Mouse (Mus musculus): ENCODE measurements around the gene Kif2c. TPM values are rescaled to one million over a fixed set of nuclear protein-coding genes. Genes with fewer than 3 reads are reported as not detected.

Kif2c gene
- total RNA-seq, 2 experiments from 2014 or later: 1.6 to 1.8 TPM

DNA sequence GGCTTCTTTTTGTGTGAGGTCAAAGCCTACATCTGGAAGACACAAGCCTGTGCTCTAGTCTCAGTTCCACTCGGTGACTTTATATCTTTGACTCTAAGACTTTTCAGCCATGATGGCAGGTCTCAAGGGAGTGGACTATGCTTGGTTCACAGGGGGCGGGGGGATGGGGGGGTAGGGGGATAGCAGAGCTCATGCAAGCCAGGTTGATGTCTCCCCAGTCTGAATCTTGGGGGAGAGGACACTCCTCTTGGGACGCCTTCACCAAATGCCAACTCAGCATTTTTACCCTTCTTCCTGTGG lies 58.3 kb downstream of the Kif2c start:
- no peak for DNase-seq
- intact Hi-C loops (cut with DNase I; ENCODE audit: low total_unique reads): loop anchor here (5.0 kb wide), 1 partner anchor 122 kb away; no protein-coding TSS in a partner anchor

DNA sequence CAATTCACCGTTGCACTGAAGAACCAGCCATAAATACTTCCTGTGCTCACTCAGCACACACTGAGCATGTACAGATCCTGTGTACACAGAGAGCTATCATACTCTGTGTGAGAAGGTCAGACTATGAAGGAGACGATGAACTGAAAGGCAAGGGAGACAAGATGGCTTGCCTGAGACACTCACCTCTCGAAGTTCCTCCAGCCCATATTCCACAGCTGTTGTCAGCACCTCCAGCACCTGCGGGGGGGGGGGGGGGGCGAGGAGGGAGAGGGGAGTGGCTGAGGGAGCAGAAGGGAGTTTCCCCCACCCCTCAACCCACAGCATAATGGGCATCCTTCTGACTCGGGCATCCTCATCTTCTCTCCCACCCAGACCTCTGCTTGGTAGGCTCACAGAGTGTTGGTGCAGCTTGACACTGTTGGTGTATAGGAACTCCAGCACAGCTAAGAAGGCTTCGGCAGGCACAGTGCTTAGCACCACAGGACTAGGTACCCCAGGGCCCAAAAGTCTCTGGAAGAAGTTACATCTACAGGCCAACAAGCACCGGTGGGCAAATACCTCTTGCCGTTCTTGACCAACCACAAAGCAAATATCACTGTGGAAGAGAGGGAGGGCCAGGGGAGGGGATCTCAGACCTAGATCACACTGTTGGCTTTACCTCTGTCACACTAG lies 58.8 kb downstream of the Kif2c start:
- intact Hi-C loops (cut with DNase I; ENCODE audit: low total_unique reads): loop anchor here (5.0 kb wide), 1 partner anchor 121 kb away; no protein-coding TSS in a partner anchor
- DNase-seq: no peak

- intact Hi-C loops (cut with DNase I; ENCODE audit: low total_unique reads): loop anchor here (5.0 kb wide), 1 partner anchor 120 kb away; no protein-coding TSS in a partner anchor
Measured at GRCm38 (mm10) chr4:117122209-117122608, 60.2 kb downstream of the Kif2c start.

DNA sequence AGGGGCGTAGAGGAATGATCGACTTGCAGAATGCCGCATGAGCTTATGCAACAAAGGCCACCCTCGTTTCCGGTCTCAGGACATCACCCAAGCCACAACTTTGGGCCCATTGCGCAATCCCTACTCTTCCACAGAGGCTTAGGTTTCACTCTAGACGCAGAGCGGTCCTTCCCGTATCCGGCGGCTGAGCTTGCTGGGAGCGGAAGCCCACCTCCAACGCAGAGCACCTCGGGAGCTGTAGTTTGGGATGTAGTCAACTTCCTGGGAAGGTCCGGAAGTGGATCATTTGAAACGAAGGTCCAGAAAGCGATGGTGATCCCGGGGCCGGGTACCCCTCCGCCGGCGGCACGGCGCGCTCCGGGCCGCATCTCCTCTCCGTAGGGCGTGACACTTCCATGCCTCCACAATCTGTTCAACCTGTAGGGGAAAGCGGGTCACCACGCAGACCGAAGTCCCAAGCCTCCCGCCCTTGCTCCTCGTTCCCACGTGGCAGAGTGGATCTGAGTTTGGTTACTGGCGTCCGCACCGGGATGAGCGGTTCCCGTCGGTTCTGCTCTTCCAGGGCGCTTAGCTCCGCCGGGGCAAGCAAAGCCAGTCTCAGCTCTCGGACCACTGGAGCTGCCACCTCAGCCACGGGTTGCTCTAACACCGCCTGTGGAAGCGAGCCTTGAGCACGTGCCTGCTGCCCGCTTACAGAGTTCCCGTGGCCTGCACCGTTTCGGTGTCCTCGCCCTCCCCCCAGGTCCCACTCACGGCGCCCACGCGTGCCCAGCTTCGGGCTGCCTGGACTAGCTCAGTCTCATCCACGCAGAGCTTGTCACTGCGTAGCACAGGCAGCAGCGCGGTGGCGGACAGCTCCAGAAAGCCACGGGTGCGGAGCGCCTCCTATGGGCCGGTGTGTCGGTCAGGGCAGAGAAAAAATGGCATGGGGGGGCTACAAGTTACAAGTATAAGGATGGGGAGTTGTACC lies 61.7 kb downstream of the Kif2c start:
- DNase-seq: peak; percentile 96
- intact Hi-C loops (cut with DNase I; ENCODE audit: low total_unique reads): loop anchor here (5.0 kb wide), 1 partner anchor 118 kb away; no protein-coding TSS in a partner anchor

More at GRCm38 (mm10) chr4:117122209-117122608, 60.2 kb downstream of the Kif2c start:
- no peak for DNase-seq

GRCm38 (mm10) chr4:117120052-117120444 lies 62.4 kb downstream of the Kif2c start:
- intact Hi-C loops (cut with DNase I; ENCODE audit: low total_unique reads): loop anchor here (5.0 kb wide), 1 partner anchor 118 kb away; no protein-coding TSS in a partner anchor
- DNase-seq: no peak

DNA sequence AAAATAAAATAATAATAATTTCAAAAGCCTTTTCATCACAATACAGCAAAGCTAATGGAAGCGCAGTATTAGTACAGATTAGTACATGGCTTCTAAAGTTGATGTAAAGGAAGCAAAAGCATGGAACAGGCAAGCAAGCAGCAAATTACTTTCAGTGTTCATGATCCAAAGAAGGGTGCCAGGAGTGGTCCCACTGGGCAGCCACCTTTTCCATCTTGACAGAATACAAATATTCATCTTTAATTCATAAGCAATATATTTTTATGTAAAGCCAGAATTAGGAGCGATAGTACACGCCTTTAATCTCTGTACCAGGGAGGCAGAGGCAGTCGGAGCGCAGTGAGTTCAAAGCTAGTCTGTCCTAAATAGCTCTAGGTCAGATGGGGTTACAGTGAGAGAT lies 62.8 kb downstream of the Kif2c start:
- intact Hi-C loops (cut with DNase I; ENCODE audit: low total_unique reads): loop anchor here (5.0 kb wide), 1 partner anchor 117 kb away; no protein-coding TSS in a partner anchor
- DNase-seq: no peak

DNA sequence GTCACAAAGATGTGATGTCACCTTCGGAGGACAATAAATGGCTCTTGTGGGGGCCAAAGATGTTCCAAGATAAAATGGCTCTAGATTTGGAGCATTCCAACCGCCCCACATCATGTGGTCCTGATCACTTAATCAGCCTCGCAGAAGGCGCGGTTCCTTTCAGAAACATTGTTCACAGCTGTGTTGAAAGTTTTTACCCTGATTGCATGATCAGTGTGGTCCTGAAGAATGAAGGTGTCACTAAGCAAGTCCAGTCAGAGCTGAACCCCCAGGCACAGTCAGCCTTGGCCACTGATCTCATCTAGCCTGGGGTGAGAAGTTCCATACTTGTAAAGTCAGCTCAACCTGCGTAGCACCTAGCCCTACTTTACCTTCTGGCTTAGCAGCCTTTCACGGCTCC lies 64.5 kb downstream of the Kif2c start:
- DNase-seq: no peak
- intact Hi-C loops (cut with DNase I; ENCODE audit: low total_unique reads): no loop called here

- intact Hi-C loops (cut with DNase I; ENCODE audit: low total_unique reads): no loop called here
- DNase-seq: no peak
Measured at GRCm38 (mm10) chr4:117115592-117115991, 66.8 kb downstream of the Kif2c start.

- DNase-seq: no peak
- intact Hi-C loops (cut with DNase I; ENCODE audit: low total_unique reads): no loop called here
Measured at GRCm38 (mm10) chr4:117113237-117113636, 69.2 kb downstream of the Kif2c start.

GRCm38 (mm10) chr4:117110985-117111384 lies 71.5 kb downstream of the Kif2c start:
- no peak for DNase-seq

DNA sequence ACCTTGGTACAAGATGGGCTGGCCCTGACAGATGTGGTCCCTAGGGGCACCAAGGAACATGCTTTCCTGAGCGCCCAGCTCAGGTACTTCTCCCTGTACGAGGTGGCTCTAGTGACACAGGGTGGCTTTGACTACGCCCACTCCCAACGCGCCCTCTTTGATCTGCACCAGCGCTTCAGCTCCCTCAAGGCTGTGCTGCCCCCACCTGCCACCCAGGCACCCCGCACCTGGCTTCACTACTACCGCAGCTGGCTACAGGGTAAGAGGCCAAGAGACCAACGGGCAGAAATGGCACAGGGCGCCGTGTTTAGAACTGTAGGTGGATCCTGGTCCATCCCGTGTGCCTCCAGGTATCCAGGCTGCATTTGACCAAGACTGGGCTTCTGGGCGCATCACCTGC lies 72.2 kb downstream of the Kif2c start:
- intact Hi-C loops (cut with DNase I; ENCODE audit: low total_unique reads): no loop called here

More at GRCm38 (mm10) chr4:117110985-117111384, 71.5 kb downstream of the Kif2c start:
- intact Hi-C loops (cut with DNase I; ENCODE audit: low total_unique reads): no loop called here

More for the DNA sequence above, 72.2 kb downstream of the Kif2c start:
- no peak for DNase-seq

Small RNAs within 50 kb of the gene (microRNA-seq; reads per million reads assigned to microRNA genes)
- 0 reads per million in 2 experiments for gene Gm22398

Other genes starting within 250 kb of the Kif2c start
- 10 to 100 TPM; 52.3 to 60.4 TPM for gene Urod, start 188.2 kb downstream of the Kif2c start, total RNA-seq (2021)
- 10 to 100 TPM; 12.6 to 14.7 TPM for gene Hectd3, start 187.3 kb downstream of the Kif2c start, total RNA-seq (2021)
- gene Eif2b3, start 163.2 kb downstream of the Kif2c start, total RNA-seq (2021): 10 to 100 TPM; 22.0 to 24.8 TPM
- 1 to 10 TPM; 3.8 to 5.9 TPM for gene Ptch2, start 86.6 kb downstream of the Kif2c start, total RNA-seq (2021)
- gene Btbd19, start 56.9 kb downstream of the Kif2c start, total RNA-seq (2021): 1 to 10 TPM; 3.3 to 3.6 TPM
- not detected for gene Tctex1d4, start 55.8 kb downstream of the Kif2c start, total RNA-seq (2021)
- under 1 TPM; 0.91 to 0.96 TPM for gene Plk3, start 48.7 kb downstream of the Kif2c start, total RNA-seq (2021)
- 100 to 1,000 TPM; 786 to 929 TPM for gene Rps8, start 26.4 kb downstream of the Kif2c start, total RNA-seq (2021)
- 1 to 10 TPM; 4.0 to 5.9 TPM for gene Tmem53, start 69.3 kb upstream of the Kif2c start, total RNA-seq (2021)
- not detected for gene Armh1, start 69.5 kb upstream of the Kif2c start, total RNA-seq (2021)